Mouse (Mus musculus): ENCODE data around the gene Gm27027.

GRCm38 (mm10) chr2:93979249-93980120, 16.7 kb downstream of the Gm27027 start:
- TF ChIP-seq POLR2A (IDR thresholded peaks at IDR 0.05; ENCODE audit: control insufficient read depth, low read depth, low read length) (no peak), CTCF (IDR thresholded peaks at IDR 0.05; ENCODE audit: control insufficient read depth, insufficient read depth, insufficient replicate concordance, low read depth, low read length) (no peak)

Measured in testis, adult 2 months (tissue).